Mouse (Mus musculus): ENCODE results near the gene 1520401A03Rik. TPM values are rescaled to one million over a fixed set of nuclear protein-coding genes. Genes with fewer than 3 reads are reported as not detected.
A peak's percentile ranks its signal among the peaks of the same experiment; 100 is the strongest.

Gene 1520401A03Rik
- total RNA-seq, 1 experiment from 2014 or later, result not detected

DNA sequence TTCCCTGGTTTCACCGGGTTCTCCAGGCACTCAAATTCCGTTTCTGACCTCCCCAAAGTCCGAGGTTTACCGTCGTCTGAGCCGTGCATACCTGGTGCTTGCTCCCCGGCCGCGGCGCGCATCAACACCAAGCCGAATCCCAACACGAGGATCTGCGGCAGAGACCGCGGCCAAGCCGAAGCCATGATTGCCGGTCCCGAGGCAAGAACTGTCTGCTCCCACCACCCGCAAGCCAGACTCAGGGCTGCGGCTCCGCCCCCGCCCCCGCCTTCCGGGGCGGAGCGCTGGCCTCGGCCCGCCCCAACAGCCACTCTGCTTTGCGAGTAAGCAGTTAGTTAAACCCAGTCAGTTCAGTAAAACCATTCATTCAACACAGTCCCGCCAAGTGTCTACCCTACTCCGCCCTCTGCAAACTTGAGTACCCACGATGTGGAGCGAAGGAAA lies 45.3 kb downstream of the 1520401A03Rik start, which contains the start of gene Tnfrsf12a:
TSS of gene Tnfrsf12a (minus strand) at position 233 of the 444 bp plus-strand sequence.
- ATAC-seq (replicated peaks; ENCODE audit: insufficient number of reproducible peaks, low FRiP score, low TSS enrichment, poor library complexity, severe bottlenecking), result 0 out of 2 replicates have a peak, but pooled peaks have one; percentile 13

DNA sequence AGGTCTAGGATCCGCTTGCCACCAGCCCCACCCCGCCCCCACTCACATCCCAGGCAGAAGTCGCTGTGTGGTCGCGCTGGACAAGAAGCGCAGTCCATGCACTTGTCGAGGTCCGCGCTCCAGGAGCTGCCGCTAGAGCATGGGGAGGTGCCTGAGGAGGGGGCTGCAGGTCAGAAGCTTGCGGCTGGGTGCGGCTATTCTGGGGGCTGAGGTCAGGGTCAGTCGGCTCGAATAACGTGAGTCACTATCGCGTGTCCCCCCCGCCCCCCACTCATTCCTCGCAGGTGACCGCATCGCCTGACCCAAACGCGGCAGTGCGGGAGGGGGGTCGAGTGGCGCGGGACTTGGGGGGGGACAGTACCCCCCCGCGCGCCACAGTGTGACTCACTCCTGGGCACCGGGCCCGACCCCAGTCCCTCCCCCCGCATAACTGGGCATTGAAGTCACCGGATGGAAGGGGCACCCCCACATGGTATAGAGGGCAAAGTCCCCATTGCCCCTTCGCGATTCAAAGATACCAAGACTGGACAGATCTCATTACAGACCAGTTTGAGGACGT lies 46.0 kb downstream of the 1520401A03Rik start:
- ATAC-seq (replicated peaks; ENCODE audit: insufficient number of reproducible peaks, low FRiP score, low TSS enrichment, poor library complexity, severe bottlenecking), result no peak

DNA sequence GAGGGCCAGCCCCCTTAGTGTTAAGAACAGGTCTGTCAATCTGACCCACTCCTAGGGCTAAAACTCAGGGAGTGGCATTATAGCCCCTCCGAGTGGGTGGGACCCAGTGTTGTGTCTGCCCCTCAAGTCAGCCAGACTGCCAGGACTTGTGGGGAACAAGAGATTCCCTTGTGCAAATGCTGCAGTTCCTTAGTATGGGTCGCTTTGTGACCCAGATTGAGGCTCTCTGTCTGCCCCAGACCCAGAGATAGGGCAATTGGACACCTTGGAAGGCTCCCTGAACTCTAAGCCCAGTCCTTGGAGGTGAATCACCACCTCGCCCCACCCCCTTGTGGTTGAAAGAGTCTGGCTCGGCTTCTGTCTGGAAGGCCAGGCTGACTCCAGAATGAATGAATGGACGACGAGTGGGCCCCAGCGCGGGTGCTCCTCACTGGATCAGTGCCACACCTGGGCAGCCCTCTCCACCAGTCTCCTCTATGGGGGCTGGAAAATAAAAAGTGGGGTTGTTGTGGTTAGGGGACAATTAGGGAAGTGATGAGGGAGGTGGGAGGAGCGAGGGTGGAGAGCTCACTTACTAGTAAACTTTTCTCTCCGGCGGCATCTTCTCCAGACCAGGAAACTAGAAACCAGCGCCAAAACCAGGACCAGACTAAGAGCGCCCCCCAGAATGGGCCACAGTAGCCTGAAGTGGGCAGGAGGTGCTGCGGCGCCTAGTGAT lies 46.9 kb downstream of the 1520401A03Rik start:
- no peak for ATAC-seq (replicated peaks; ENCODE audit: insufficient number of reproducible peaks, low FRiP score, low TSS enrichment, poor library complexity, severe bottlenecking)

DNA sequence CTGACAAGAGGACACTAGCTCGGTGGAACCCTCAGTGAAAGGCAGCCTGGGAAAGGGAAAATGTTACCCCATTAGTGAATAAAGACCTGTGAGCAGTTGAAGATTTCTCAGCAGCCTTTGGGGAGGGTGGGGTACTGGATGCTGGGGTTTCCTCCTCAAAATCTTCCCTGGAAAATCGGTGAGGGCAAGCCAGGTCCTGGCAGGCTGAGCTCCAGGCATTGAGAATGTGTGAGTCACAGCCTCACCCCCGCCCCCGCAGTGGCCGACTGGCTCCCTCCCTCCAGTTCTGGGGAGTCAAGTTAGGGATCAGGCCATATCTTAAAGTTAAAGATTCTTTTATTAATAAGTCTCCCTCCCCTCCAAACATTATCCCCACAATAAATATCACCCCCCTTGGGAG lies 47.5 kb downstream of the 1520401A03Rik start:
- no peak for ATAC-seq (replicated peaks; ENCODE audit: insufficient number of reproducible peaks, low FRiP score, low TSS enrichment, poor library complexity, severe bottlenecking)

DNA sequence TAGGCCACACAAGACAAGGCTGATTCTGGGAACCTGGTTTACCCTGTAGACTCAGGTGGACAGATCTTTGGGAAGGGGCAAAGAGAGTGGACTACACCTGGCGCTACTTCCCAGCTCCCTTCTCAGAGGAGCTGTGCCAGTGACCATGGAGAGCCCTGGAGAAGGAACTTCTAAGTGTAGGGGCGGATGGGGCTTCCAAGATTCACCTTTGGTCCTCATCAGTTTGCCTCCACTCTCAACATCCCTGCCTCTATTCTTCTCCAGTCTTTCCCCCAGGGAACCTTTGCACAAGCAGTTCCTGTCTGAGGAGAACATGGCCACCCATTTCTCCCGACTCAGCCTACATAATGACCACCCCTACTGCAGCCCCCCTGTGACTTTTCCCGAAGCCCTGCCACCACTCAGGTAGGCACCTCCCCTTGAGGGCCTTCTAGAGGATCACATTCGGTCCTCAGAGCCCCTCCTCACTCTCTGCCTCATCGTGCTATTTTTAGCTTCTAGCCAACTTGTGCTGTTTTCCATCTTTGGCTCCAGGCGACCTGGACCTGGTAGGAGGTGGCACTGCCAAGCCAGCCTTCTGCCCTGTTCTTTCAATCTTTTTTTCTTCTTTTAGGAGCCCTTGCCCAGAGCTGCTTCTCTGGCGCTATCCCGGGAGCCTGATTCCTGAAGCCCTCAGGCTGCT lies 48.2 kb downstream of the 1520401A03Rik start:
- ATAC-seq (replicated peaks; ENCODE audit: insufficient number of reproducible peaks, low FRiP score, low TSS enrichment, poor library complexity, severe bottlenecking), result no peak

DNA sequence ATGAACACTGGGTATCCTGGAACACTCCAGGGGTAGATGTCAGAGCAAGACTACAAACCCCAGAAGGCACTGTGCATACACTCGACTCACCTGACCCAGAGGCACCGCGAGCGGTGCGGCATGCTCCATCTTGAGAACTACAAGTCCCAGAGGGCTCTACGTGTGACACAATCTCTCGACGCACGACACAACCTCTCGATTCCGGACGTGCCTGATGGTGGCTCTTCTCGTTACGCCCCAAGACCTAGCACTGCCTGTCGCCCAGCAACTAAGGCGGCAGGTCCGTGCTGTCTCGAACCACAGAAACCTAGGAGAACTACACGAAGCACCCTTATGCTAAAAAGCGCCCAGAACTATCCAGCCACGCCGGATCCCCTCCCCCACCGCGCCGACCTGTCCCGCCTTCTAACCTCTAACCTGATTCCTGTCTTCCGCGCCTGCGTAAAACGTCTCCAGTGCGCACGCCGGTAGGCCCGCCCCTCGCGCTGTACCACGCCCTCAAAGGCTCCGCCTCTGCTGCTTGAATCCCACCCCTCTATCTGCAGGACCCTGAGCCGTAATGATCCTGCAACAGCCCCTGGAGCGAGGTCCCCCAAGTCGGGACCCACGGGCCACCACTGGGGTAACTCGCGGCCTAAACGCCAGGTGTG lies 49.0 kb downstream of the 1520401A03Rik start, which contains the start of the genes Hcfc1r1 and Thoc6:
TSS of gene Hcfc1r1 (plus strand) at position 173 of the 650 bp plus-strand sequence.
TSS of gene Thoc6 (minus strand) at position 459 of the 650 bp plus-strand sequence.
- ATAC-seq (replicated peaks; ENCODE audit: insufficient number of reproducible peaks, low FRiP score, low TSS enrichment, poor library complexity, severe bottlenecking), result peak; percentile 90

DNA sequence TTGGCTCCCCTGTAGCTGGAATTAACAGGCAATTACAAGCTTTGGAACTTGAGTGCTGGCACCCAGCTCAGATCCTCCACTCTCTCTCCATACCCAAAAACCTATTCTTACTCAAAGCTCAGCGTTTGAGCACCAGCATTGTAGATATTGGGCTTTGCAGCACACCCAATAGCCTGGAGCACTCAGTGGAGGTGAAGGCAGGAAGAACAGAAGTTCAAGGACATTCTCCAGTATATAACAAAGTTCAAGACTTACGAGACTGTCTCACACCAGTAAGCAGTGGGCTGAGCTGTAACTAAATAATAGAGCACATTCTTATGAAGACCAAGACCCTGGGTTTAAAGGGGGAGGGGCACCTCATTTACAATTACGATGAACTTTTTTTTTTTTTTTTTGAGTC lies 49.8 kb downstream of the 1520401A03Rik start:
- ATAC-seq (replicated peaks; ENCODE audit: insufficient number of reproducible peaks, low FRiP score, low TSS enrichment, poor library complexity, severe bottlenecking), result no peak

DNA sequence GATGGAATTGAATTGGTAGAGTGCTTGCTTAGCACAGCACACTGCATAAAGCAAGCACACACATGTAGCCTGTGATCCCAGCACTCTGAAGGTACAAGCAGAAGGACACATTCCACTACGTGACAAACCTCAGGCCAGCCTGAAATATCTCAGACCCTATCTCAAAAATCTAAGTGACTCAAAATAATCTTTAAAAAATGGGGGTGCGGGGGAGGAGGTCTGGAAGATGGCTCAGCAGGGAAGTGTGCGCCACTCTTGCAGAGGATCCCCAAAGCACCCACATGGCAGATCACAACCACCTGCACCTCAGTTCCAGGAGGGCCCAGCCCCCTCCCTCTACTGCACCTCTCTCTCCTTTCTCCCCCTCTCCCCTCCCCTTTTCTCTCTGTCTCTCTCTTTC lies 51.1 kb downstream of the 1520401A03Rik start:
- no peak for ATAC-seq (replicated peaks; ENCODE audit: insufficient number of reproducible peaks, low FRiP score, low TSS enrichment, poor library complexity, severe bottlenecking)

DNA sequence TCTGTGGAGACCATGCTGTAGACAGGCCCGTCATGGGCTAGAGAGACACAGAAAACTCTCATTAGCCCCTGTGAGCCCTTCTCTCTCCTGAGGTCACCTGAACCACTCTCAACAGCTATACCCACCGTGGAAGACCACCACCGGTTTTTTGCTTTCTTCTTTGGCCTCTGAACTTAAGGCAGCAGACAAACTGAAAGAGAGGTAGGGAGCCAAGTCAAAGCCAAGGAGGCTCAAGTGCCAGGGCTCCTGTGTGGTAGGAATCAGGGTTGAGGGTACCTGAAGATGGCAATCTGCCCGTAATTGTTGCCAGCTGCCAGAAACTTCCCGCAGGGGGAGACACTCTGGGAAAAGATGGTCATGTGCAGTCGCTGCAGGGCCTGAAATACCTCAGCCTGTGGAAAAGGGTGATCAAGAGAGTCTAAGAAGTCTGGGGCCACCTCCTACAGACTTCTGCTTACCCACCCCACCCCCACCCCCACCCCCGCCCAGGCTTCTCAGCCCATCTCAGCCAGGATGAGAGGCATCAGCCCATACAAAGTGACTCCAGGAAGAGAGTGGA lies 52.0 kb downstream of the 1520401A03Rik start:
- ATAC-seq (replicated peaks; ENCODE audit: insufficient number of reproducible peaks, low FRiP score, low TSS enrichment, poor library complexity, severe bottlenecking), result no peak

DNA sequence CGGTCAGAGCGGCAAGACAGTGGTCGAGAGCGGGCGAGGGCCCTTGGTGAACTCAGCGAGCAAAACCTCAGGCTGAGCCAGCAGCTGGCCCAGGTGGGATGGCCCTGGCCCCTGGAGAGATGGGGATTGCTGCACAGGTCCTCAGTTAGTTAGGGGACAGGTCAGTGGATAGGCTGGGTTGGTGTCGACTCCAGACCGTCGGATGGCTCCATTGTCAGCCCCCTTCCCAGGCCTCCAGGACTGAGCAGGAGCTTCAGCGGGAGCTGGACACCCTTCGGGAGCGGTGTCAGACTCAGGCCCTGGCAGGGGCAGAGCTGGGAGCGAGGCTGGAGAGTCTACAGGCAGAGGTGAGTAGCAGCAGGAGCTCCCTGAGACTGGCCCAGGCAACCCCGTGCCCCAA lies 57.1 kb downstream of the 1520401A03Rik start:
- no peak for ATAC-seq (replicated peaks; ENCODE audit: insufficient number of reproducible peaks, low FRiP score, low TSS enrichment, poor library complexity, severe bottlenecking)

DNA sequence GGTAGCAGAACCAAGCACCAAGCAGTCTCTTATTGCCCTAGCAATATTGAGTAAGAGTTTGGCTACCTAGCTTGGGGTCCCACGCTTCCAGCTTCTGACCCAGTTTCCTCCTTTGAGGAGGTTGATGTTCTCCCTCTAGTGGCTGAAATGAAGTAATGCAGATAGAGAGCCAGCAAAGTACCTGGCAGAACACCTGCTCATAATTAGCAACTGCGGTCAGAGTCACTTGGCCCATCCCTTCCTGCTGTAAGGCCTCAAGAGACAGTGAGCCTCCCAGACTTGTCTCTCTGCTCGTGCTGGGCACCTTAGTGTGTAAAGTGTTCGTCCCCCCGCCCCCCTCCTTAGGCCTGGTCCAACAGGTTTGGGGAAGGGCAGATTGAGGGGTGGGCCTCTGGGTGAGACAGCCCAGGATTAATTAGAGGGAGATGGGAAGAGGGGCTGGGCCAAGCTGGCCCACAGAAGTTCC lies 58.0 kb downstream of the 1520401A03Rik start:
- 0 out of 2 replicates have a peak, but pooled peaks have one; percentile 27 for ATAC-seq (replicated peaks; ENCODE audit: insufficient number of reproducible peaks, low FRiP score, low TSS enrichment, poor library complexity, severe bottlenecking)

DNA sequence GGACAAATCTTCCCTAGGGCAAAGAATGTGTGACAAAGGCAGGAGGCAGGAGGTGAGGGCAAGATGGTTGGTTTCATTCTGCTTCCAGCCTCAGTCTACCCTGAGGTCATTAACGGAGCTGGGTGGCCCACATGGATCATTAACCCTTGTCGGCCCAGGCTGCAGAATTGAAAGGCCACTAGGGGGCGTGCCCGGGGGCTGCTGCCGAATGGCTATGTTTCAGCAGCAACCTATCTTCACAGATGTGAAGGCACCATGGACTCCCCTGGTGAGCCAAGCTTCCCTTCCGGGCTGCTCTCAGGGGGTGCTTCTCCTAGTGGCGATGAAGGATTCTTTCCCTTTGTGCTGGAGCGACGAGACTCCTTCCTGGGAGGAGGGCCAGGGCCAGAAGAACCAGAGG lies 61.1 kb downstream of the 1520401A03Rik start:
- 0 out of 2 replicates have a peak, but pooled peaks have one; percentile 2 for ATAC-seq (replicated peaks; ENCODE audit: insufficient number of reproducible peaks, low FRiP score, low TSS enrichment, poor library complexity, severe bottlenecking)

DNA sequence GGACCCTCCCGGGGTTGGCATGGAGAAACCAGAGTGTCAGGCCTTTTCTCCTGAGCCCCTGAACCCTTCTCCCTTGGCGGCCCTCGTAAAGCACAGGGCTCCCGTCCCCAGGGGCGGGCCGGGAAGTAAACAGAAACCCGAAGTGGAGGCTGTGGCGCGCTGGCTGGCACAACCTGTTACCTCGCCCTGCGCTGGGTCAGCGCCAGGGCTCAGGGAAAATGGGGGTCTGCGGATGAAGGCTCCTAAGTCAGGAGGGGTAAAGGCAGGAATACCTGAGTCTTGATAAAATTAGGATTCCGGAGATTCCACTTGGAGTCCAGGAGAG lies 61.7 kb downstream of the 1520401A03Rik start:
- ATAC-seq (replicated peaks; ENCODE audit: insufficient number of reproducible peaks, low FRiP score, low TSS enrichment, poor library complexity, severe bottlenecking), result no peak

DNA sequence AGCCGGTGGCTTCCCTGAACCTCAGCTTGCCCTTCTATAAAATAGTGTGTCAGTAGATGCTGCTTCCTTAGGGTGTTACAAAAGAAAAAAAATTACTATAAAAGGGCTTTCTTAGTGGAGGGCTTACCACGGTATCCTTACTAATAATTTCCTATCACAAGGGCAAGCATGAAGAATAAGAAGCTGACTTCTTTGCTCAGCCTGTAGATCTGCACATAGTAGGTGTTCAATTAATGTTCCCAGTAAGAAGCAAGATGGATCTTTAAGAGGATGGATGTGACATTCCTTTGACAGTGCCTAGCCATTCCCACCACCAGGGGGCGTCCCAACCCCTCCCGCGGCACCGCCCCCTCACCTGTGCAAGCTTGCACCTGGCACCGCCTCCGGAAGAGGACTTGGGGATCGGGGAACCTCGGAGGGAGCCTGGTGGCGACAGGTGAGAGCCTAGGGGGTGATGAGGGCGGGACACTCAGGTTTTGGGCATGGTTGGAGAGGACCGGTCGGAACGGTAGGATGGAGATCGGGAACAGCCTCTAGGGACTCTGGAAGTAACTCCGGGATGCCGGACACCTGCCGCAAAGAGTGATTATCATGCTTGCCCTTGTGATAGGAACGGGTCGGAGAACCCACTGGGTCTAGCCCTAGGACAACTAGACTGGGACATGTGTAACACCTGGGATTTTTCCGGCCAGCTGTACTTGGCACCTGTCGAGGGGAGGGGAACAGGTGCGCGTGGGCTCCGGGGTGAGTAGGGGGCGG lies 62.3 kb downstream of the 1520401A03Rik start, which contains the start of gene Bicdl2:
TSS of gene Bicdl2 (plus strand) at position 390 of the 759 bp plus-strand sequence.
- ATAC-seq (replicated peaks; ENCODE audit: insufficient number of reproducible peaks, low FRiP score, low TSS enrichment, poor library complexity, severe bottlenecking), result no peak

DNA sequence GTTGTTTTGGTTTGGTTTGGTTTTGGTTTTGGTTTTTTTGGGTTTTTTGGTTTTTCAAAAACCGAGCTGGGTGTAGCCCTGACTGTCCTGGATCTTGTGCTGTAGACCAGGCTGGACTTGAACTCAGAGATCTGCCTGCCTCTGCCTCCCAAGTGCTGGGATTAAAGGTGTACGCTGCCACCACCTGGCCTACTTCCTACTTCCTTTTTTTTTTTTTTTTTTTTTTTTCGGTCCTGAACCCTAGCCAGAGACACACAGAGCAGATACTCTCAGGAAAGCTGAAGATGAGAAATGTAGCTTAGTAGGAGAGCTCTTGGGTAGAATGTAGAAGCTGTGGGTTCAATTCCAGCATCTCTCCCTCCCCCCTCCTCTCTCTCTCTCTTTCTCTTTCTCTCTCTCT lies 64.1 kb downstream of the 1520401A03Rik start:
- ATAC-seq (replicated peaks; ENCODE audit: insufficient number of reproducible peaks, low FRiP score, low TSS enrichment, poor library complexity, severe bottlenecking), result no peak
